Mouse (Mus musculus): ENCODE results near the gene Hand1. TPM values are rescaled to one million over a fixed set of nuclear protein-coding genes. Genes with fewer than 3 reads are reported as not detected.

Hand1 gene
- polyA plus RNA-seq, 1 experiment from 2014 or later, result not detected

- Histone ChIP-seq H3K4me2 (no peak overlapping the region), H3K4me3 (no peak overlapping the region), H3K27ac (replicated peaks) (no peak overlapping the region), H3K36me3 (peaks cover 10% of the 10 kb centered on the region), H3K9me3 (no peaks in the 10 kb centered on the region), H3K4me1 (replicated peaks) (no peaks in the 10 kb centered on the region), H3K27me3 (no peaks in the 10 kb centered on the region), H3K9ac (no peak overlapping the region)
- no peak for ATAC-seq (ENCODE audit: low FRiP score, low read depth)
- WGBS, result 88% methylated on average over 3 of the region's 3 CpGs
Measured at GRCm38 (mm10) chr11:57813641-57814040, 19.0 kb downstream of the Hand1 start.

DNA sequence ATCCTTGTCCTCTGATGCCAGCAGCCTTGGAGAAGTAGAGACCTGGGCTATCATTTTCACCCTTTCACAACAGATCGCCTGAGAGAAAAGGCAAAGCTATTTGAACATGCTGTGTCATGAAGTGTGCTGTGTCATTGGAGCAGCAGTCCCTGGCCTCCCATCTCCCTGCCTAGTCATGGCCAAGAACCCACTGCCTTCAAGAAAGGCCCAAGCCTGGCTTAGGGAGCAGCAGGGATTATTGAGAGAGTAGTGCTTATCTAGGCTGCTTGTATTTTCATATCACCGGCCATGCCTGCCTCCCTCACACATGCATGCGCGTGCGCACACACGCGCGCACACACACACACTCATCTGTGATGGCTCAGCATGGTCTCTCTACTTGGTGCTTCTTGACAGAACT lies 20.4 kb downstream of the Hand1 start:
- H3K27ac ChIP-seq (replicated peaks), result no peak overlapping the region
- peaks cover 15% of the 10 kb centered on the region for H3K36me3 ChIP-seq
- no peak overlapping the region for H3K4me2 ChIP-seq
- H3K4me3 ChIP-seq, result no peak overlapping the region
- no peaks in the 10 kb centered on the region for H3K4me1 ChIP-seq (replicated peaks)
- no peaks in the 10 kb centered on the region for H3K27me3 ChIP-seq
- H3K9ac ChIP-seq, result no peak overlapping the region
- no peaks in the 10 kb centered on the region for H3K9me3 ChIP-seq
- no peak for ATAC-seq (ENCODE audit: low FRiP score, low read depth)
- WGBS, result 97% methylated on average over 8 of the region's 8 CpGs

DNA sequence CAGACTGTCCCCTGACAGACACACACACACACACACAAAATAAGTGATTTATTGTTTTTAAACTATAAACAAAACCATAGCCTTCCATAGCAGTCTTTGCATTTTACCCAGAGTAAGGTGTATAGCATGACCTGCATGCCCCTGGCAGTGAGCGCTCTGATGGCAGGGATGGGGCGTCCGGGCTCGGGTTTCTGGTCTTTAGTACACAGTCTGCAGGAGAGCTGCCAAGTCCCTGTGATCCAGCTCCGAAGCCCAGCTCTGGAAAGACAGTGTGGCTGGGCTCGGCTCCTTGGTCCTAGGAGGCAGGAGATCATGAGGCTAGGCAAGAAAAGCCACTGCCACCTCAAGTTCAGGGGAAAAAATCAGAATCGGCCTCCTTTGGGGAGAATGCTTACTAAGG lies 21.6 kb downstream of the Hand1 start:
- no peak overlapping the region for H3K27ac ChIP-seq (replicated peaks)

GRCm38 (mm10) chr11:57809732-57810098 lies 22.9 kb downstream of the Hand1 start:
- H3K4me1 ChIP-seq (replicated peaks), result no peaks in the 10 kb centered on the region
- peaks cover 15% of the 10 kb centered on the region for H3K36me3 ChIP-seq
- no peaks in the 10 kb centered on the region for H3K27me3 ChIP-seq
- no peak overlapping the region for H3K4me2 ChIP-seq
- ATAC-seq (ENCODE audit: low FRiP score, low read depth), result no peak
- no peak overlapping the region for H3K4me3 ChIP-seq
- H3K9me3 ChIP-seq, result no peaks in the 10 kb centered on the region
- H3K9ac ChIP-seq, result no peak overlapping the region
- H3K27ac ChIP-seq (replicated peaks), result no peak overlapping the region
- WGBS, result 90% methylated on average over 8 of the region's 8 CpGs

More for the DNA sequence above, 21.6 kb downstream of the Hand1 start:
- no peak overlapping the region for H3K9ac ChIP-seq
- no peak for ATAC-seq (ENCODE audit: low FRiP score, low read depth)
- H3K27me3 ChIP-seq, result no peaks in the 10 kb centered on the region
- H3K4me1 ChIP-seq (replicated peaks), result no peaks in the 10 kb centered on the region
- 81% methylated on average over 7 of the region's 7 CpGs for WGBS
- no peaks in the 10 kb centered on the region for H3K9me3 ChIP-seq
- H3K4me3 ChIP-seq, result no peak overlapping the region
- H3K36me3 ChIP-seq, result peaks cover 15% of the 10 kb centered on the region
- H3K4me2 ChIP-seq, result no peak overlapping the region

GRCm38 (mm10) chr11:57809017-57809731 lies 23.4 kb downstream of the Hand1 start:
- Histone ChIP-seq H3K9ac (no peak overlapping the region), H3K27me3 (no peaks in the 10 kb centered on the region), H3K4me3 (no peak overlapping the region), H3K9me3 (no peaks in the 10 kb centered on the region), H3K4me1 (replicated peaks) (no peaks in the 10 kb centered on the region), H3K4me2 (no peak overlapping the region), H3K27ac (replicated peaks) (no peak overlapping the region), H3K36me3 (peaks cover 15% of the 10 kb centered on the region)
- WGBS, result 93% methylated on average over 17 of the region's 17 CpGs
- no peak for ATAC-seq (ENCODE audit: low FRiP score, low read depth)

- 74% methylated on average over 3 of the region's 3 CpGs for WGBS
- peaks cover 27% of the 10 kb centered on the region for H3K4me1 ChIP-seq (replicated peaks)
- H3K9ac ChIP-seq, result no peak overlapping the region
- H3K4me2 ChIP-seq, result no peak overlapping the region
- H3K9me3 ChIP-seq, result no peaks in the 10 kb centered on the region
- no peaks in the 10 kb centered on the region for H3K27me3 ChIP-seq
- H3K4me3 ChIP-seq, result no peak overlapping the region
- no peak for ATAC-seq (ENCODE audit: low FRiP score, low read depth)
- no peak overlapping the region for H3K27ac ChIP-seq (replicated peaks)
- H3K36me3 ChIP-seq, result peaks cover 10% of the 10 kb centered on the region
Measured at GRCm38 (mm10) chr11:57805047-57805446, 27.6 kb downstream of the Hand1 start.

GRCm38 (mm10) chr11:57802511-57802870 lies 30.1 kb downstream of the Hand1 start:
- Histone ChIP-seq H3K27ac (replicated peaks) (peak overlapping the region; percentile 65; the same call in 1 of the 2 replicates), H3K36me3 (no peaks in the 10 kb centered on the region), H3K4me2 (peak overlapping the region; percentile 95), H3K9me3 (no peaks in the 10 kb centered on the region), H3K4me1 (replicated peaks) (peaks cover 28% of the 10 kb centered on the region), H3K9ac (peak overlapping the region; percentile 86), H3K4me3 (peak overlapping the region; percentile 98), H3K27me3 (no peaks in the 10 kb centered on the region)
- no peak for ATAC-seq (ENCODE audit: low FRiP score, low read depth)
- under 1% methylated on average over 18 of the region's 18 CpGs for WGBS

DNA sequence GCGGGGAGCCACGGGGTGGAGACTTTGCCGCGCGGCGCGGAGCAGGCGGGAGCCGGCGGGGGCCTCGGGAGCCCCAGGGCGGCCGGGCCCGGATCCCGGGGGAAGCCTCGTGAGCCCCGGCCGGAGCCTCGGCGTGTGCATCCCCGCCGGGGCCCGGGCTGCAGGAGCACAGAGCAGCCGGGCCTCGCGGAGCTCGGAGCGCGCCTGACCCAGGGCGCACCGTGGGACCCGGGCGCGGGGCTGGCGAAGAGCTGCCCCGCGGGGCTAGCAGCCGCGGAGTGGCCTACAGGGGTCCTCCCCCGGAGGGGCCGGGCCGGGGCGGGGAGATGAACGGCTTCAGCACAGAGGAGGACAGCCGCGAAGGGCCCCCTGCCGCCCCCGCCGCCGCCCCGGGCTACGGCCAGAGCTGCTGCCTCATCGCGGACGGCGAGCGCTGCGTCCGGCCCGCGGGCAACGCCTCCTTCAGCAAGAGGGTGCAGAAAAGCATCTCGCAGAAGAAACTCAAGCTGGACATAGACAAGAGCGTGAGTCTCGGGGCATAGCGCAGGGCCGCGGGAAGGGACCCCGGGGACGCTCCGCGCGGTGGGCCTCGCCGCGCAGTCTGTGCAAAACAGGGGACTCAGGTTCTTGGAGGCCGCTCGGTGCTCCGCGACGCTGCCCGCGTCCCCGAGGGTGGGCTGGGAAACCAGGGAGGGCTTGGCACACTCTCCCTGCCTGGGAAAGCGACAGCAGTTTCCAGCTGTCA lies 30.7 kb downstream of the Hand1 start:
- peak overlapping the region; percentile 98 for H3K4me3 ChIP-seq
- peak overlapping the region; percentile 86 for H3K9ac ChIP-seq
- peak; percentile 69 for ATAC-seq (ENCODE audit: low FRiP score, low read depth)
- no peaks in the 10 kb centered on the region for H3K27me3 ChIP-seq
- peak overlapping the region; percentile 65 for H3K27ac ChIP-seq (replicated peaks)
- peaks cover 28% of the 10 kb centered on the region for H3K4me1 ChIP-seq (replicated peaks)
- under 1% methylated on average over 66 of the region's 85 CpGs for WGBS
- peak overlapping the region; percentile 95 for H3K4me2 ChIP-seq
- H3K9me3 ChIP-seq, result no peaks in the 10 kb centered on the region
- no peaks in the 10 kb centered on the region for H3K36me3 ChIP-seq

DNA sequence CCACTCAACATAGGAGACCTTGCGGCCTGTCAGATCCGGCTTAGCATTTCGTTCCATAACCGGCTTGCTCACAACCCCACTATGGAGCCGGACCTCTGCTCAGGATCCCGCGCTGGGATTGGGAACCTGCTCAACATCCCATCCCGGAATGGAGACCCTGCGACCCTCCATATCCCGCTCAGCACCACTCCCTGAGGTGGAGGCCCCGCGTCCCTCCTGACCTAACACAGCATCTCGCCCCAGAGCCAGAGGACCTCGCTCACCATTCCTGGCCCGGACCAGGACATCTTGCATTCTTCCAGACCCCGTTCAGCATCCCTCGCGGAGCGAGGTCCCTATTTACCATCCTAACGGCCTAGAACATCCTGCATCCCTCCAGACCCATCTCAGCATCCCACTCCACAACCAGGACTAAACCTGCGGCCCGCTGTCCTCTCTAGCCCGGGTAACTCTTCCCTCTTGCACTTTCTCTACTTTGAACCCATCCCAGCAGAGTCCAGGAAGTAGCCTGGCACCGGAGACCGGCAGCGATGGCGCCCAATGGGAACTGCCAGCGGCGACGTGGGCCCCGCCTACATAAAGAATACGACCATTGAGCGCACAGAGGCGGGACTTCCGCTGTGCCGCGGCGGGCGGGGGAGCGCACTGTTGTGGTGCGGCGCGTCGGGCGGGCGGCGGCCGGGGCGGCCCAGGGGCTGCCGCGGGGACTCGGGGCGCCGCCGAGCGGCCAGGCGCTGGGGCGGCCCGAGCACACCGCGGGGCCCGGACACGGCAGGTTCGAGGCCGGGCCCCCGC lies 31.4 kb downstream of the Hand1 start, which contains the start of gene Sap30l:
Gene Sap30l, plus strand, starts transcription at position 667 of the 795 bp plus-strand sequence.
- H3K27ac ChIP-seq (replicated peaks), result peak within 1 kb of the TSS; percentile 74
- peak; percentile 97 for ATAC-seq (ENCODE audit: low FRiP score, low read depth)
- peak within 1 kb of the TSS; percentile 98 for H3K4me3 ChIP-seq
- H3K4me2 ChIP-seq, result peak within 1 kb of the TSS; percentile 95
- H3K27me3 ChIP-seq, result no peaks in the 10 kb centered on the region
- H3K36me3 ChIP-seq, result no peaks in the 10 kb centered on the region
- H3K4me1 ChIP-seq (replicated peaks), result peaks cover 28% of the 10 kb centered on the region
- H3K9me3 ChIP-seq, result no peaks in the 10 kb centered on the region
- peak within 1 kb of the TSS; percentile 86 for H3K9ac ChIP-seq
- WGBS, result under 1% methylated on average over 48 of the region's 66 CpGs

- Histone ChIP-seq H3K27me3 (no peaks in the 10 kb centered on the region), H3K9ac (peak overlapping the region; percentile 61), H3K4me2 (peak overlapping the region; percentile 95), H3K4me3 (peak overlapping the region; percentile 98), H3K36me3 (no peaks in the 10 kb centered on the region), H3K4me1 (replicated peaks) (peaks cover 28% of the 10 kb centered on the region), H3K9me3 (no peaks in the 10 kb centered on the region), H3K27ac (replicated peaks) (0 out of 2 replicates have a peak overlapping the region, but pooled peaks have one; percentile 74)
- 16% methylated on average over 22 of the region's 22 CpGs for WGBS
- no peak for ATAC-seq (ENCODE audit: low FRiP score, low read depth)
Measured at GRCm38 (mm10) chr11:57800266-57800951, 32.2 kb downstream of the Hand1 start.

DNA sequence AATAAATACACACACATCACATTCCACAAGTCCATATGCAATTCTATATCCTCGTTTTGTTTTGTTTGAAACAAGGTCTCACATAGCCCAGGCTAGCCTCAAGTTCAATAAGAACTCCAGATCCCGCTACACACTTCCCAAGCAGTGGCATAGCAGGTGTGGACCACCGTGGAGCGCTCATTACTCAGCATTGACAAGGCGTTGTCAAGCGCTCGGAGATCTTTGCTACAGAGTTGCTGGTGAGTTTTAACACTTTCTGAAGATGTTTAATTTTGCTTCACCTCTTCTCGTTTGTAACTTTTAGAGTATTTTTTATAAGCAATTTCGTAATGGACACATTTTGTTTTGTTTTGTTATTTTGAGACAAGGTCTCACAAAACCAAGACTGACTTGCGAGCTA lies 33.2 kb downstream of the Hand1 start:
- Histone ChIP-seq H3K4me3 (no peak overlapping the region), H3K9ac (no peak overlapping the region), H3K4me2 (no peak overlapping the region), H3K9me3 (no peaks in the 10 kb centered on the region), H3K27ac (replicated peaks) (no peak overlapping the region), H3K27me3 (no peaks in the 10 kb centered on the region), H3K36me3 (no peaks in the 10 kb centered on the region), H3K4me1 (replicated peaks) (peaks cover 28% of the 10 kb centered on the region)
- no peak for ATAC-seq (ENCODE audit: low FRiP score, low read depth)
- 83% methylated on average over 10 of the region's 10 CpGs for WGBS

Data from hindbrain, embryonic 15.5 days (tissue).